Mouse (Mus musculus) c-Kit-positive CD71-positive TER-119-negative erythroid progenitor cells, embryonic 14.5 days (primary cell): ENCODE measurements around the gene Wfdc1.

Source experiments
- DNase-seq: peaks from one replicate; pipeline ENCODE4 v3.0.0-alpha.2; 2013; ENCODE audit warnings: low read depth

The Wfdc1 gene

GRCm38 (mm10) chr8:119639798-119640197 lies 26.4 kb upstream of the Wfdc1 start:
- no peak for DNase-seq

- DNase-seq = no peak
Measured at GRCm38 (mm10) chr8:119641058-119641457, 25.1 kb upstream of the Wfdc1 start.

- DNase-seq = no peak
Measured at GRCm38 (mm10) chr8:119642960-119643359, 23.2 kb upstream of the Wfdc1 start.

GRCm38 (mm10) chr8:119644429-119644960 lies 21.7 kb upstream of the Wfdc1 start:
- DNase-seq = no peak

GRCm38 (mm10) chr8:119644981-119645597 lies 21.1 kb upstream of the Wfdc1 start:
- no peak for DNase-seq

- DNase-seq = no peak
Measured at GRCm38 (mm10) chr8:119646197-119646596, 20.0 kb upstream of the Wfdc1 start.

GRCm38 (mm10) chr8:119646846-119647245 lies 19.3 kb upstream of the Wfdc1 start:
- no peak for DNase-seq

- no peak for DNase-seq
Measured at GRCm38 (mm10) chr8:119651324-119651723, 14.8 kb upstream of the Wfdc1 start.

- DNase-seq = no peak
Measured at GRCm38 (mm10) chr8:119656709-119657464, 9.3 kb upstream of the Wfdc1 start.

- DNase-seq = no peak
Measured at GRCm38 (mm10) chr8:119661081-119661480, 5.1 kb upstream of the Wfdc1 start.

GRCm38 (mm10) chr8:119661892-119662291 lies 4.3 kb upstream of the Wfdc1 start:
- no peak for DNase-seq

GRCm38 (mm10) chr8:119663440-119663839 lies 2.7 kb upstream of the Wfdc1 start:
- DNase-seq = no peak

GRCm38 (mm10) chr8:119665270-119665669 lies 895 bp upstream of the Wfdc1 start:
- no peak for DNase-seq

GRCm38 (mm10) chr8:119668447-119668846 lies 2.3 kb downstream of the Wfdc1 start:
- DNase-seq = no peak

- DNase-seq = no peak
Measured at GRCm38 (mm10) chr8:119669284-119669683, 3.1 kb downstream of the Wfdc1 start.

GRCm38 (mm10) chr8:119670419-119671091 lies 4.4 kb downstream of the Wfdc1 start:
- DNase-seq = no peak

GRCm38 (mm10) chr8:119673976-119674555 lies 7.9 kb downstream of the Wfdc1 start:
- no peak for DNase-seq

- no peak for DNase-seq
Measured at GRCm38 (mm10) chr8:119675457-119675856, 9.3 kb downstream of the Wfdc1 start.

- DNase-seq = peak; percentile 78
Measured at GRCm38 (mm10) chr8:119676389-119676788, 10.2 kb downstream of the Wfdc1 start.

GRCm38 (mm10) chr8:119678138-119678843 lies 12.1 kb downstream of the Wfdc1 start:
- peak; percentile 48 for DNase-seq

- DNase-seq = no peak
Measured at GRCm38 (mm10) chr8:119679184-119679583, 13.0 kb downstream of the Wfdc1 start.

GRCm38 (mm10) chr8:119690602-119691001 lies 24.4 kb downstream of the Wfdc1 start:
- no peak for DNase-seq
